In the genomic region with DNA sequence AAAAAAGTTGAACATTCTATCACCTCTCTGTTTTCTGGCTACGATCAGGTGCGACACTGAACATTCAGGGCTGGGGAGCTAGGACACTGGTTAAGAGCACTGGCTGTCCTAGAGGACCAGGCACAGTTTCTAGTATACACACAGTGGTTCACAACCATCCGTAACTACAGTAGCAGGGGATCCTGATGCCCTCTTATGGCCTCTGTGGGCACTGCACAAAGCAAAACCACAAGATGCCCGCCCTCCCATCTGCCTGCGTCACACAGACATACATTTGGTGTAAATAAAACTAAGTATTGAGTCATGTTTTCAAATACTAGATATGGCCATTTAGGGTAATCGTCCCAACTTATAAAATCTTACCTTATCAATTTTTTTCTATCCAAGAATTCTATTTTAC, we compare ENCODE assay signal across 11 mouse cellular contexts. TPM values are rescaled to one million over a fixed set of nuclear protein-coding genes. Genes with fewer than 3 reads are reported as not detected.
DNase-seq lines count a peak whose midpoint lies in the region; ATAC-seq and TF ChIP-seq lines count a peak whose summit lies in the region.
"Had no signal": no experiment of that assay in that cellular context is flagged by ENCODE, and none has a peak within 500 bp of the region (broad histone marks: within the 10 kb centered on the region; RNA-seq: fewer than 3 reads in every experiment).

No protein-coding gene starts in this region.

- 89% methylated on average over 6 of the region's 6 CpGs for WGBS in forebrain, postnatal 0 days
- WGBS in forebrain, embryonic 16.5 days = 89% methylated on average over 6 of the region's 6 CpGs
- 85% methylated on average over 6 of the region's 6 CpGs for WGBS in forebrain, embryonic 14.5 days

- no peaks in the 10 kb centered on the region for H3K4me1 ChIP-seq in forebrain, postnatal 0 days (ENCODE audit: insufficient read depth)
- no peaks in the 10 kb centered on the region; the same call in 1 of the 2 replicates for H3K4me1 ChIP-seq in forebrain, embryonic 16.5 days (replicated peaks; ENCODE audit: control insufficient read depth, insufficient read depth, low read length)
- no peaks in the 10 kb centered on the region for H3K4me1 ChIP-seq in forebrain, embryonic 14.5 days (ENCODE audit: control insufficient read depth, insufficient read depth, low read length)

- no peaks in the 10 kb centered on the region for H3K36me3 ChIP-seq in forebrain, postnatal 0 days (ENCODE audit: insufficient read depth)
- no peaks in the 10 kb centered on the region for H3K36me3 ChIP-seq in forebrain, embryonic 16.5 days (ENCODE audit: control insufficient read depth, insufficient read depth)
- H3K36me3 ChIP-seq in splenic B cell, adult 2 months (ENCODE audit: control insufficient read depth, insufficient read depth, low read length, poor library complexity, severe bottlenecking) = no peaks in the 10 kb centered on the region
- H3K36me3 ChIP-seq in forebrain, embryonic 14.5 days (ENCODE audit: control insufficient read depth, insufficient read depth, low read length) = no peaks in the 10 kb centered on the region

- no peak for DNase-seq in forebrain, postnatal 0 days
- peak; percentile 11 for DNase-seq in ovary, postnatal 36 days (ENCODE audit: low spot score)
- no peak for DNase-seq in ovary, adult 18-20 months (ENCODE audit: low spot score)
- no peak for DNase-seq in brain, embryonic 14.5 days (ENCODE audit: low read depth)
- DNase-seq in splenic B cell, adult 2 months (ENCODE audit: low read depth, low spot score) = peak; percentile 44
- no peak for DNase-seq in heart, postnatal 25 days (ENCODE audit: low spot score)
- DNase-seq in forebrain, embryonic 14.5 days (ENCODE audit: low spot score) = no peak
- DNase-seq: adrenal gland, adult 8-10 months; cerebellum, adult 9-10 months had no signal

- H3K27me3 ChIP-seq in forebrain, postnatal 0 days (ENCODE audit: insufficient read depth, low read length) = no peaks in the 10 kb centered on the region
- no peaks in the 10 kb centered on the region for H3K27me3 ChIP-seq in forebrain, embryonic 16.5 days (replicated peaks; ENCODE audit: control insufficient read depth, insufficient read depth, low read length)
- H3K27me3 ChIP-seq in splenic B cell, adult 2 months (ENCODE audit: control insufficient read depth, insufficient read depth, low read length, poor library complexity, severe bottlenecking) = no peaks in the 10 kb centered on the region
- no peaks in the 10 kb centered on the region for H3K27me3 ChIP-seq in forebrain, embryonic 14.5 days (replicated peaks; ENCODE audit: control insufficient read depth, insufficient read depth, low read length)

- no peak overlapping the region for H3K4me2 ChIP-seq in forebrain, postnatal 0 days (ENCODE audit: low read depth)
- no peak overlapping the region for H3K4me2 ChIP-seq in forebrain, embryonic 16.5 days (ENCODE audit: low read length)
- H3K4me2 ChIP-seq in forebrain, embryonic 14.5 days (ENCODE audit: low read length) = no peak overlapping the region

- TF ChIP-seq POLR2A in brain, embryonic 14.5 days (IDR thresholded peaks at IDR 0.05; ENCODE audit: borderline replicate concordance, extremely low read depth, insufficient read depth, insufficient read length, poor library complexity, severe bottlenecking) = no peak

- H3K4me3 ChIP-seq in forebrain, postnatal 0 days (ENCODE audit: low read depth, low read length) = no peak overlapping the region
- no peak overlapping the region for H3K4me3 ChIP-seq in forebrain, embryonic 16.5 days (replicated peaks; ENCODE audit: low read length)
- no peak overlapping the region for H3K4me3 ChIP-seq in forebrain, embryonic 14.5 days (ENCODE audit: low read depth, low read length)

- ATAC-seq in forebrain, postnatal 0 days = no peak
- no peak for ATAC-seq in forebrain, embryonic 16.5 days
- ATAC-seq in forebrain, embryonic 14.5 days = no peak

- 0 out of 2 replicates have a peak, but pooled peaks have one; percentile 8 for TF ChIP-seq CTCF in forebrain, postnatal 0 days (IDR thresholded peaks at IDR 0.05; ENCODE audit: low read depth)
- 0 out of 2 replicates have a peak, but pooled peaks have one; percentile 13 for TF ChIP-seq CTCF in brain, embryonic 14.5 days (IDR thresholded peaks at IDR 0.05; ENCODE audit: borderline replicate concordance, extremely low read depth, insufficient read depth, insufficient read length)

- H3K9me3 ChIP-seq in forebrain, postnatal 0 days (ENCODE audit: low read length) = no peaks in the 10 kb centered on the region
- no peaks in the 10 kb centered on the region for H3K9me3 ChIP-seq in forebrain, embryonic 16.5 days (ENCODE audit: control insufficient read depth, low read length)
- no peaks in the 10 kb centered on the region for H3K9me3 ChIP-seq in forebrain, embryonic 14.5 days (replicated peaks; ENCODE audit: control insufficient read depth, low read length)

- H3K27ac ChIP-seq in forebrain, postnatal 0 days (ENCODE audit: low read depth, low read length) = no peak overlapping the region
- no peak overlapping the region for H3K27ac ChIP-seq in forebrain, embryonic 16.5 days (ENCODE audit: low read length)
- no peak overlapping the region for H3K27ac ChIP-seq in forebrain, embryonic 14.5 days (ENCODE audit: low read depth, low read length)

- no peak overlapping the region for H3K9ac ChIP-seq in forebrain, postnatal 0 days
- no peak overlapping the region for H3K9ac ChIP-seq in forebrain, embryonic 16.5 days (replicated peaks; ENCODE audit: low read depth, low read length)
- no peak overlapping the region for H3K9ac ChIP-seq in forebrain, embryonic 14.5 days (ENCODE audit: low read length)

- intact Hi-C loops in heart, postnatal 25 days (cut with DNase I) = no loop called here

RNA-seq across cellular contexts. Expression of gene Sh3d21, which starts 5.7 kb away (rescaled TPM):
- 1.0 and 2.1 TPM in 2 replicates for total RNA-seq in forebrain, postnatal 0 days (2014; rRNA removed)
- polyA plus RNA-seq in forebrain, postnatal 0 days (2015; fragmentation: Nextera tagmentation; extraction: Ambion mirVana) = 1.4 and 1.7 TPM in 2 replicates
- 0.87 and 1.2 TPM in 2 replicates for polyA plus RNA-seq in forebrain, embryonic 16.5 days (2015; fragmentation: Nextera tagmentation; extraction: Ambion mirVana)
- 0.66 and 0.81 TPM in 2 replicates for polyA plus RNA-seq in brain, embryonic 14.5 days (2012; rRNA removed)
- 1 to 10 TPM; 1.9 to 3.1 TPM for total RNA-seq in heart, postnatal 25 days (2021)
- polyA plus RNA-seq in forebrain, embryonic 14.5 days (2014; fragmentation: Nextera tagmentation; extraction: Ambion mirVana) = 1.1 TPM in 2 replicates
- total RNA-seq: monocyte, adult 5-6 weeks had no signal

RNA-seq across cellular contexts. Expression of gene Eva1b, which starts 10.0 kb away (rescaled TPM):
- 12.9 and 14.4 TPM in 2 replicates for total RNA-seq in forebrain, postnatal 0 days (2014; rRNA removed)
- 10.6 and 12.6 TPM in 2 replicates for polyA plus RNA-seq in forebrain, postnatal 0 days (2015; fragmentation: Nextera tagmentation; extraction: Ambion mirVana)
- polyA plus RNA-seq in forebrain, embryonic 16.5 days (2015; fragmentation: Nextera tagmentation; extraction: Ambion mirVana) = 10.1 and 10.2 TPM in 2 replicates
- polyA plus RNA-seq in brain, embryonic 14.5 days (2012; rRNA removed) = 20.7 and 23.1 TPM in 2 replicates
- 10 to 100 TPM; 15.2 to 17.6 TPM for total RNA-seq in heart, postnatal 25 days (2021)
- polyA plus RNA-seq in forebrain, embryonic 14.5 days (2014; fragmentation: Nextera tagmentation; extraction: Ambion mirVana) = 13.4 and 14.2 TPM in 2 replicates

RNA-seq across cellular contexts. Expression of gene Thrap3, which starts 45.0 kb away (rescaled TPM):
- 113 and 165 TPM in 2 replicates for total RNA-seq in forebrain, postnatal 0 days (2014; rRNA removed)
- 92.4 and 111 TPM in 2 replicates for polyA plus RNA-seq in forebrain, postnatal 0 days (2015; fragmentation: Nextera tagmentation; extraction: Ambion mirVana)
- 172 and 187 TPM in 2 replicates for polyA plus RNA-seq in forebrain, embryonic 16.5 days (2015; fragmentation: Nextera tagmentation; extraction: Ambion mirVana)
- polyA plus RNA-seq in brain, embryonic 14.5 days (2012; rRNA removed) = 108 and 133 TPM in 2 replicates
- 100 to 1,000 TPM; 108 to 111 TPM for total RNA-seq in heart, postnatal 25 days (2021)
- 128 and 152 TPM in 2 replicates for polyA plus RNA-seq in forebrain, embryonic 14.5 days (2014; fragmentation: Nextera tagmentation; extraction: Ambion mirVana)

RNA-seq across cellular contexts. Expression of gene Stk40, which starts 53.8 kb away (rescaled TPM):
- 11.7 and 19.6 TPM in 2 replicates for total RNA-seq in forebrain, postnatal 0 days (2014; rRNA removed)
- 13.3 and 14.9 TPM in 2 replicates for polyA plus RNA-seq in forebrain, postnatal 0 days (2015; fragmentation: Nextera tagmentation; extraction: Ambion mirVana)
- polyA plus RNA-seq in forebrain, embryonic 16.5 days (2015; fragmentation: Nextera tagmentation; extraction: Ambion mirVana) = 33.5 and 34.7 TPM in 2 replicates
- 19.6 and 28.1 TPM in 2 replicates for polyA plus RNA-seq in brain, embryonic 14.5 days (2012; rRNA removed)
- 10 to 100 TPM; 37.6 to 38.7 TPM for total RNA-seq in heart, postnatal 25 days (2021)
- 22.2 and 25.1 TPM in 2 replicates for polyA plus RNA-seq in forebrain, embryonic 14.5 days (2014; fragmentation: Nextera tagmentation; extraction: Ambion mirVana)

Comparison
In these comparisons a context has a peak if more than half of its experiments do, and no peak if none do; other contexts are left out.
1. DNase-seq: peak in ovary, postnatal 36 days (single experiment) and splenic B cell, adult 2 months (single experiment); none in forebrain, postnatal 0 days (single experiment), ovary, adult 18-20 months (single experiment), brain, embryonic 14.5 days (single experiment), heart, postnatal 25 days (single experiment) and forebrain, embryonic 14.5 days (single experiment).